Mouse (Mus musculus) testis, adult 2 months (tissue): ENCODE measurements around the gene Hat1.

ENCODE experiments used
- CTCF ChIP-seq: fragments of 200-500 bp; IDR thresholded peaks from 2 replicates; pipeline ENCODE4 v1.5.1; 2012; ENCODE audit warnings: low read depth, mild to moderate bottlenecking, inconsistent platforms, low read length, moderate library complexity; ENCODE audit not compliant: control insufficient read depth, insufficient read depth, insufficient replicate concordance
- POLR2A ChIP-seq: fragments of 200-500 bp; IDR thresholded peaks from 2 replicates; pipeline ENCODE4 v1.6.1; 2012; ENCODE audit warnings: low read depth, mild to moderate bottlenecking, inconsistent platforms, low read length, moderate library complexity; ENCODE audit not compliant: control insufficient read depth

GRCm38 (mm10) chr2:71435440-71435839 is 46.7 kb downstream of the Hat1 start:
- TF ChIP-seq POLR2A (no peak), CTCF (no peak)
